Mouse (Mus musculus) urinary bladder, postnatal 14 days (tissue): ENCODE data around the gene Erp27.
"Not testable (repeated sequence)": the region's sequence is repeated elsewhere in the genome, so short reads cannot be mapped to it uniquely, and the experiment has no call there.

Experiments
- DNase-seq: peaks from one replicate; pipeline ENCODE4 v3.0.0; 2021; ENCODE audit warnings: low spot score

Erp27 gene

DNA sequence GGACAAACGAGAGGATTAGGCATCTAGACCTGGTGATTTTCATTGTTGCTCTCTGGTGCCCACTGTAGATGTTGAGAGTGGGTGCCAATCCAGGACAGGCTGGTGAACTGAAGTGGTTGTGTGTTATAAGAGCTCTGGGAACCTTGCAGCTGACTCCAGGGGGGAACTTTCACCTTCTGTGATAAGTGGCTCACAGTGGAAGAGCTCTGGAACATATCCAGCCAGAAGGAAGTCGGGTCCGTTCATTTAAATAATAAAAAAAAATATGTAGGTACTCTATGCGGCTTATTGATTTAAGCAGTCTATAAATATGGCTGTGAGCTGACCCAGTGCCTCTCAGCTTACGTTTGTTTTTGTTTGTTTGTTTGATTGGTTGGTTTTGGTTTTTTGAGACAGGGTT lies at the start of gene Erp27:
TSS of gene Erp27 (minus strand) at position 101 of the 400 bp plus-strand sequence.
- no peak for DNase-seq

DNA sequence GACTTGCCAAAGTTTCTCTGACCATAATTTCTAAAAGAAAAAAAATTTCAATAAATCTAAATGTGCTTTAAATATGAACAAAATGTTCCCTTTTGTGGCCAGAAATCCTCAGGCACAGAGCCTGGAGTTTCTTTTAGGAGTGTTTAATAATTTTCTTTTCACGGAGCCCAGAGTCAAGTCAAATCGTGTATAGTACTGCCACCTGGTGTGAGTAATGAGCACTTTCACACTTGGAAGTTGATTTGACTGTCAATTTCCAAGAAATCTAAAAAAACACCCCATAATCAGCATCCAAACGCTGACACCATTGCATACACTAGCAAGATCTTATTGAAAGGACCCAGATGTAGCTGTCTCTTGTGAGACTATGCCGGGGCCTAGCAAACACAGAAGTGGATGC lies 46.9 kb upstream of the Erp27 start:
- DNase-seq: not testable (repeated sequence)

DNA sequence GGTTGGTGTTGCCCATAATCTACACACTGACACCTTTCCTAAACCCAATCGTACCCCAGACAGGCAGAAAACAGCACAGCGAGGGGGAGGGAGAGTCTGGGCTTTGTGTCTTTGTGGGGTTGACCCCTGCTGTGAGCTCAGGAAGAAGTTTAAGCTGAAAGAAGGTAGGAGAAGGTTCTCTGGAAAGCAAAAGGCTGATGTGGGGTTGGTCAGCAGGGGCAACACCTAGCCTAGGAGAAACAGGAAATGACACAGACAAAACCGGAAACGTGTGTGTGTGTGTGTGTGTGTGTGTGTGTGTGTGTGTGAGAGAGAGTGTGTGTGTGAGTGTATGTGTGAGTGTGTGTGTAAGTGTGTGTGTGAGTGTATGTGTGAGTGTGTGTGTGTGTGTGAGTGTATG lies 45.5 kb upstream of the Erp27 start:
- no peak for DNase-seq

DNA sequence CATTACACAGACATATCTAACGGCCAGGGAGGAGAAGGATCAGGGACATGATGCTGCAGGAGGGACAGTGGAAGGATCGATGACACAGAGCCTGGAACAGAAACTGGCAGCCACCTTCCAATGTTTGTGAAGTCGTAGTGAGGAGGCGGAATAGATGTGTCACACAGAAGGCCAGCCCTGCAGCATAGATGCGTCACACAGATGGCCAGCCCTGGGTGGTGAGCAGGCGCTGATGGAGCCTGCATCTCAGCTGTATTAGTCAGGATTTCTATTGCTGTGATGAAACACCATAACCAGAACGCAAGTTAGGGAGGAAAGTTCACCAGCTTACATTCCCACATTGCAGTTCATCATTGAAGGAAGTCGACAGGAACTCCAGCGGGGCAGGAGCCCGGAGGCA lies 43.9 kb upstream of the Erp27 start:
- DNase-seq: no peak

DNA sequence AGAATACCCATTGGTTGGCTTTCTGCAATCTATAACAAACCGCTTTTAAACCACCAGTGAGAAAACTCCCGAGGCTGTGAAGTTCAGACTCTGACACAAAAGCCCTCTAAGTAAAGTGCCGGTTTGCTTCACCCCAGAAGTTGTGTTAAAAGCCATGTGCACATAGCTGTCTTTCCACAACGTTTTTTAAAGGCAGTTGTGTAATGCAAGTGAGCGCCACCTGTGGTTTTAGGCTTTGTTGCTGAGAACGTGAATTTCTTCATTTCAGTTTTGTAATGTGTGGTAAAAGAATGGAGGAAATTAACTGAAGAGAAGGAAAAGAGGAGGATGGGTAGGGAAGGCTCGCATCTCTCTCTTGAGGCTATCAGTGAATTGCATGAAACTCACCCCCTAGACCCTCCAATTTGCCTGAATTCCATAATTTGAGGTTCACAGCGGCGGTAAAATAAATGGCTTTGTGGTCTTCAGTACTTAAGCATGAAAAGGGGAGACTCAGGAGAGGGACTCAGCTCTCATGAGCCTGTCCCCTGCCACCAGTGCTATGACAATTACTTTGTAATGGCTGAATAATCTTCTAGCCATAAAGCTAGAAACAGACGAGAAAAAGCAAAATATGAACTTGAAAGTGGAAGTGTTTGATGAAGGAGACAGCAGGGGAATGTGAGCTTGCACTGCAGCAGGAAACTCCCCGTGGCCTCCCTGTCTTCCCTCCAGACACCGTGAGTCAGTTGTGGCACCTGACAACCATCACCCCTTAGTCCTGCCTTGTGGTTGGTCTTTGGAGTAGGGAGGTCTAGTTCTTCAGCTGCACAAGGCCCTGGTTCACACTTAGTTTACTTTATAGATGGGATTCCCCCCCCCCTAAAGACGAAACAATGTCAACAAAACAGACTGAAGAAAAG lies 42.9 kb upstream of the Erp27 start:
- DNase-seq: no peak

DNA sequence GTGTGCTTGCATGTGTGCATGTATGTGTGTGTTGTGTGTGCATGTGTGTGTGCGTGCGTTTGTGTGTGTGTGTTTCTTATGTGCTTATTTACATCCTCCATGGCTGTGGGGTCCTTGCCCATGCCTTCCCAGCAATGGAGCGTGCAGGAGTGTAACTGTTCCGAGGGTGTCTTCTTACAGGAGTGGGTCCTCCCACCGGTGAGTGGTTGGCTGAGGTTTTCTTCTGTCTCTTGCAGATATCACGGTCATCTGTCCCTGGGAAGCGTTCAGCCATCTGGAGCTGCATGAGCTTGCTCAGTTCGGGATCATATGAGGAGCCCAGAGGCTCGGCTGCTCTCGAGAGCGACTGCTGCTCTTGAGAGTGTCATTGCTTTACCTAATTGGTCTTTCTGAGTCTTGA lies 41.0 kb upstream of the Erp27 start:
- no peak for DNase-seq

DNA sequence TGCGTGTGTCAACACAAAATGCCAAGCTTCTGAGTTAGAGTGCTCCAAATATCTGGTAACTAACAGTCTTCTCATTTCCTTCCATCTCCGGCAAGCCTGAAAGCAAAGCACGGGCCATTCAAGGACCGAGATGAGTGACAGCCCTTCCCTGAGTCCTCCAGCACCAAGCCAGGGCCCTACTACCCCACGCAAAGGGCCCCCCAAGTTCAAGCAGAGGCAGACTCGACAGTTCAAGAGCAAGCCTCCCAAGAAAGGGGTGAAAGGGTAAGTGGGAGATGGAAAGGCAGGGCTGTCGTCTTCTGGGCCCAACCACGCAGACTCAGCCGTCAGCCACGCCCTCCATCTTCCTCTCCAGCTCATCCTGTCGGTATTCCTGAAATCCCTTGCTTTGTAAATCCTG lies 37.2 kb upstream of the Erp27 start:
- DNase-seq: no peak

DNA sequence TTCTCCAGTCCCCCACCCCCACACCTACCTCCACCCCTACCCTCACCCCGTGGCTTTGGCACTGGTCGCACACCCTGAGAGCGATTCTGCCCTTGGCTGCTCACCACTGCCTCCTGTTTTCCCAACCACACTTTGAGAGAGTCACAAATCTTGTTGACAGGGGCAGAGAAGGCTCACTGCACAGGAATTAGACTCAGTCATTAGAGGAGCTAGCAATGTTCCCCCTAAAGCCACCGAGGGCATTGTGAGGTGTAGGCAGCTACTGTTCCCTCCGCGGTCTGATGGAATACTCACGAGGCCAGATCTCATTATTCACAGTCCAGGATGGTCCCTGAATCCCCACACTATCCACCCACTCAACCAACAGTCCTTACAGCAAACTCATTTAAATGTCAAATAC lies 35.1 kb upstream of the Erp27 start:
- DNase-seq: no peak

DNA sequence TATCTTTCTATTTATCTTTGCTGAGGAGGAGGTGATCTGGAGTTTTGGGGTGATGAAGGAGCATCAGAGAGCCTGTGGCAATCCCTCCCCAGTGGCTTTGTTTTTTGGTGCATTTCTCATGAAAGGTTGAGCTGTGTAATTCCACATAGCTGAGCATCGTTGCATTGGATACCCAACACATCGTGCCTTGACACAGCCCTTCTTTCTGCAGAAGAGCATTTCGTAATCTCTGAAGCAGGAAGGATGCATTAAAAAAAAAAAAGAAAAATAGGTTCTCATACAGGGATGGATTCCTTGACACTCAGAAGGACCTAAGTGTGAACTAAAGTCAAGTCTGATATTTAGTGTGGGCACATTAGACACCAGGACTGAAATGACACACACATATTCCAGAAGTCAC lies 33.3 kb upstream of the Erp27 start:
- no peak for DNase-seq

DNA sequence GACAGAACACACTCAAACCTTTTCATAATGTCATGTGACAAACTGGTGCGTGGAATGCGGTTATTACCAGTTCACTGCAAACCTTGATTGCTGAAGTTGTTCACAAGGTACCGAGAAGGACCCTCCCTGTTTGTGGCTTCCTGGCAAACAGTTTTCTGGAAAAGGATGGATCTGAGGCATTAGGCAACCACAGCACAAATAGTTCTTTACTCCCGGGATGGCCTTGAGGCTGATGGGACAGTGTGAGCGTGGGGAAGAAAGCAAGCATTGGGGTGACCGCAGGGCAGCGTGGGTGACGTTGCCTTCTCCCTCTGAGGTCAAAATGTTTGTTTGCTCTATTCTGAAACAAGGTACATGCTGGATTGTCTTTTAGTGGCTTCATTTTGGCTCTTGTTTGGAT lies 32.7 kb upstream of the Erp27 start:
- DNase-seq: no peak

DNA sequence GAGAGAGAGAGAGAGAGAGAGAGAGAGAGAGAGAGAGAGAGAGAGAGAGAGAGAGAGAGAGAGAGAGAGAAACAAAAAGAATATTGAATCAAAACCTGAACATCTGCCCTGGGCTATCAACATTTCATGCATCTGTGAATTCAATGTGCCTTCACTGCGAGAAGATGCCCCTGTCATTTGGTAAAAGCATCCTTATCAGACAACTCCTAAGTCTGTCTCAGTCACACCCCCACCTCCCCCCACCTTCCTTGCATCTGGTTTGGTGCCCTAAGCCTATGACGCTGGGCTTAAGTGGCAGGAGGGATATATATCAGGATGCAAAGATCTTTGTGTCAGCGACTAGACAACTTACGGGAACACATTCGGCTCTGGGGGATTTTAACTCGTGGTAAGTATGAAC lies 32.2 kb upstream of the Erp27 start:
- no peak for DNase-seq

DNA sequence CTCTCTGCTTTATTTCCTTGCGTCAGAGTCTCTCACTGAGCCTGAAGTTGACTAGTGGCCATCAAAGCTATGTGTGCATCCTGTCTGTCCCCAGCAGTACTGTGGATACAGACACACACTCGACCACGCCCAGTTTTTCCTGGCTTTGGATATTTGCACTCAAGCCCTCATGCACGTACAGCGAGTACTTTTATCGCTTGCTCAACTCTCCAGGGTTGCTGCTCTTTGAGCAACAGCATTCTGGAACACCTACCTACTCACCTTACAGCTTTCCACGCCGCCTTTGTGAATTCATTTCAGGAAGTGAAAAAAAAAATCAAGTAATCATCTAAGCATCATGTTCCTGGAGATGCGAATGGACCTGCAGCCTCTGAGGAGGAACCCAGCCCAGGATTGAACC lies 30.9 kb upstream of the Erp27 start:
- no peak for DNase-seq

DNA sequence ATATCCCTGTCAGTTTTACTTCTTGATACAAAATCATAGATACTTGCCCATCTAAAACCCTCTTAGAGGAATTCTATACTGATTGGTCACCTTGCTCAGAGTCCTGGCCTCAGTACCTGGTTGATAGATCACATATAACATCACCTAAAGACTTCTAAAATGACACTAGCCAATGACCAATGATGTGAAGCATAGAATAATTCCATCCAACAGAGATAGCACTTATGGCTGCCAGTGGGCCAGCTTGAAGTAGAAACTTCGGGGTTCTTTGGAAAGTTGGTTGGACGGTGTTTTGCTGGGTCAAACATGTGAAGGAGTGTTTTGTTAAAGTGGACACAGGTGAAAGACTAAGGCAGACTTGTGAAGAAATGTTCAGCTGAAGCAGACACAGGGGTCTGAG lies 28.2 kb upstream of the Erp27 start:
- no peak for DNase-seq

DNA sequence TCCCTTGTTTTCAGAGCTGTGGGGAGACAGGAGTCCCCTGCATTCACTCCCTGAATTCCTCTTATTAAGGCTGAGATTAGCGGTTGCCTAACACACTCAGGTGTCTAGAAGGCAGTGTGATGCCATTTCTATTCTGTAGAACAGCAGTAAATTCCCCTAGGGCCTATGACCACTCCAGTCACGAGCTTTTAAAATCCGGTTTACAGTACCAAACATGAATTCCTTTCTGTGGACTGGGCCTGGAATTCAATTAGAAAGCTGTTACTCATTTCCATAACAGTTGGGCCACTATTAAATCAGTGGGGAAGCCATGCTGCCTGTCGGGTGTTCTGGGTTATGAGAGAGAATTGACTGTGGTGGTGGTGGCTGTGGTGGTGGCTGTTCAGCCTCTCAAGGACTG lies 25.7 kb upstream of the Erp27 start:
- no peak for DNase-seq

DNA sequence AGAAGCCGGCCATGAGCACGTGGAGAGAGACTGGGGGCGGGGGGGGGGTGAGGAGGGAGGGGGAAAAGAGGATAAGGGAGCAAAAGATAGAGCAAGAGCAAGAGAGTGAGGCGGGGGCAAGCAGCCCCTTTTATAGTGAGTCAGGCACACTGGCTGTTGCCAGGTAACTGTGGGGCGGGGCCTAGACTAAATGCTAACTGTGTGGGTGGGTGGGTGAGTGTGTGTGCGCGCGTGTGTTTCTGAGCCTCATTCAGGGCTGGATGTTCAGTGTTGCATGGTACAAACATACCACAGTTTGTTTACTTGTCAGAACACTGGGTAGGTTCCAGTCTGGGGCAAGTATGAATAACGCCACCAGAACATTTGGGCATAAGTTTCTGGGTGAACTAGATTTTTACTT lies 25.0 kb upstream of the Erp27 start:
- DNase-seq: no peak

DNA sequence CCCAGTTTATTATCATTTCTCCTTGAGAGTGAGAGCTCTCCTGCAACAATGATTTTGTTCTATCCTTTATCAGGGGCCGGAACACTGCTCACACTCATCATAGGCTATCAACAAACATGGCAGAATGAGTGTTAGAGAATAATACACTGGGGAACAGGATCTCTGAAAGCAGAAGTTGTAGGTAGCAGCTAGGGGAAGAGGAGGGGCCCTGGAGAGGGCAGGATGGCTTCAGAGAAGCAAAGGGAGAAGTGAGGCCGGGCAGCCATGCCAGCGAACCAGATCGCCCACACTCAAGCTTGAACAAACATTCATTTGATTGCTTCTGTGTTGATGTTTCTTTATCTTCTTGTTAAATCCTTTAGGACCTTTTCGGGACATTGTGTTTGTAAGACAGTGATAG lies 24.3 kb upstream of the Erp27 start:
- DNase-seq: no peak

DNA sequence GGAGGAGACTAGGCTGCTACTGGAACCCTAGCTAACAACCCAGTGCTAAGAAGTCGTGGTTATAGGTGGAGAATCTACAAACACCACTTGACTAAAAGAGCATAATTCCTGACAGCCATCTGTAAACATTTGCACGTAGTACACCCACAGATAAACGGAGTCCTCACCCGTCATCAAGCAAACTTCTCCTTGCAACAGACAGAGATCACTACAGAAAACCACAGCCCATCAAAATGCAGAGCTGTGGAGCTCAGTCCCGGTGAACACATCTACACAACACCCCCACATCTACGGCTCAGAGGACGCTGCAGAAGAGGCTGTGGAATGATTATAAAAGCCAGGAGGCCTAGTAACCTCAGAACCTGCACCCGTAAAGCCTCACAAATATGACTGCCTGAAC lies 22.5 kb upstream of the Erp27 start:
- DNase-seq: no peak

DNA sequence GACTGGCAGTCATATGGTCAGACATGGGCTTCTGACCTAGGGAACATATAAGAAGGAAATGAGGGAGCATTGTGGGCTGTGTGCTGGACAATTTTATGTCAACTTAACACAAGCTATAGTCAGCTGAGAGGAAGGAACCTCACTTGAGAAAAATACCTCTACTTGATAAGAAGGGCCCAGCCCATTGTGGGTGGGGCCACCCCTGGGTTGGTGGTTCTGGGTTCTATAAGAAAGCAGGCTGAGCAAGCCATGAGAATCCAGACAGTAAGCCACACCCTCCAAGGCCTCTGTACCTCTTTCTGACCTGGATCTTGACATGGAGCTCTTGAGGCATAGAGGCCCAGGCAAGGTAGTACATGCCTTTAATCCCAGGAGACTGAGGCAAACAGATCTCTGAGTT lies 21.4 kb upstream of the Erp27 start:
- DNase-seq: no peak

DNA sequence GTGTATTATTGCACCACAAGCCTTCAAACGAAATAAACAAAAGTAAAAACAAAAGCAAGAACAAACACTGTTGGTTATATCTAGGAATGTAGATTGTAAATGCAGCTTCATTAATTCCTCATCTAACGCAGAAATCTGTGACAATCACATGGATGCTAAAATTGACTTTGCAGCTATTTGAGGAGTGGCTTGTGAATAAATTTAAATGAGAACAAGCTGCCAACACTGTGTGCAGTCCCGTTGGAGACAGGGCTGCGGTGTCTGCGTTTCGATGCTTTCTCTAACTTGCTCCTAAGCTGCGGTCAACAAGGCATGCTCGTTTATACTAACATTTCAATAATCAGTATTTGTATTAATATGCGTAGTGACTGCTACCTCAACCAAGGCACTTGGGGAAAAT lies 20.3 kb upstream of the Erp27 start:
- no peak for DNase-seq

DNA sequence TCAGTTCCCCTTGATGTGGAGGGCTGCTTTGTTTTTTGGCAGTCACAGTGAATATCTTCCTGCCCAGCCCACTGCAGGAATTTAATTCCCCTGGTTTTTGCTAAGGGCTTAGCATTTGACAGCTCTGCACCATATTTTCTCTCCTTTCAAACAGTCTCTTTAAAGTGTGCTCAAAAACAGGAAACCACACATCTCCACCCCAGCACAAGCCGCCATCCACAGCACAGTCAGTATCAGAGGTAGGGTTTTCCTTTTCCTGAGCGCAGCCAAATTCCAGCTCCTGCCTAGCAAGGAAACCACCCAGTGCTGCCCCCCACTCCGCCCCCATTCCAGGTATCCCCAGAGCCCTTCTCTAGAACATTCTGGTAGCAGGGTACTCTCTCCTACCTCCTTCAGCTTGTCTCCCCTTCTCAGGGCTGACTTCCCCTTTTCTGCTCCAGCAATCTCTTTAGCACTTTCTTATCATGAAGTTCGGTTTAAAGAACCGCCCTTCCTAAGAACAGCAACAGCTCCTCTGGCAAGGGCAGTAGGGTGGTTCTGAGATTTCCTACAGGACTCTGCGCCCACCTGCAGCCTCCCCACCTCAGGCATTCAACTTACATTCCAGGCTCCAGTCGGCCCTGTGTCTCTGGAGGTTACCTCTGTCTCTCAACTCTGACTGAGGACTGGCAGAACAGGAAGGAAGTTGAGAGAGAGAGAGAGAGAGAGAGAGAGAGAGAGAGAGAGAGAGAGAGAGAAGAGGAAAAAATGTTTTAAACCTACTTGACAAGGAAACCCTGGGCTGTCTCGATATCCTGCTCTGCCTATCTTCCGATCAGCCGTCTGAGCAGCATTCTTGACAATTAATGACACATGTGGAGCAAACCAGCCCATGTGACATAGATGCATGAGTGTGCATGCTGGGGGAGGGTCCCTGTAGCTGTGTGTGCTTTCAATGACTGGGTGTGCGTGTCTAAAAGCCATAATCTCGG lies 19.4 kb upstream of the Erp27 start, which contains the start of gene Arhgdib:
TSS of gene Arhgdib (minus strand) at position 849 of the 971 bp plus-strand sequence.
- DNase-seq: peak; percentile 25

DNA sequence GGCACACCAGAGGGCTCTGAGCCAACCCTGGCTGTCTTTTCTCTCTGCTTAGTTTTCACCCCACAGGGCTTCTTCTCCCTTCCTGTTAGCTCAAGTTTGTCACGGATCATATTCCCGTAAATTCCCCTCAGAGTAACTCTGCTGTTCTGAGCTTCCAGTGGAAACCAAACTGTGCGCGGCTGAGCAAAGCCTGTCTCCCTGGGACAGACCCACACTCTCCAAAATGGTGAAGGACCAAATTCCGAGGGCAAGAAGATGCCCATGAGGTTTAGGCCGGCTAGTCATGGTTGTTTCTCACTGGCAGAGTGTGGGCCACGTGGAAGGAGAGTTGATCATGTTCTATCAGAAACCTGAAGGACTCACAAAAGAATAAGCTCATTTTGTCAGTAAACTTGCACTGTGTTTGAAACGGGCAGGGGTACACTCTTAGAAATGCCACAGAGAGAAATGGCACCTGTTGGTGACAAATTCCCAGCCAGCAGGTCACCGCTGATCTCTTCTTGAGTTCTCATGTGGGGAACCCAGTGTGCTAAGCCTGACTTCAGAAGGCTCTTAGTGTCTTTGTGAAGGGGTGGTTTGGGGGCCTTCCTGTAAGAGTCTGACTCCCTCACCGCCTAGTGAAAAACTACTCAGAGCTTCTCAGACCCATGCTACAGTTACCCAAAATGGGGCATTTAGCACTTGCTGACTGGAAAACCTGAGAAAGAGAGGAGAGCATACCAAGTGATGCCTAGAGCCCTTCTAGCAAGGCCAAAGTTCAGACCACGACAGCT lies 18.4 kb upstream of the Erp27 start:
- no peak for DNase-seq
